Mouse (Mus musculus): ENCODE measurements around the gene Pde1c. TPM values are rescaled to one million over a fixed set of nuclear protein-coding genes. Genes with fewer than 3 reads are reported as not detected.

The Pde1c gene
- polyA plus RNA-seq, 3 experiments from 2014 or later = 0.11 to 0.36 TPM; not detected in 1

- ATAC-seq = no peak
These were observed 502.1 kb downstream of the Pde1c start for GRCm38 (mm10) chr6:56066632-56067282.

GRCm38 (mm10) chr6:56063736-56064135 is 505.2 kb downstream of the Pde1c start:
- no peak for ATAC-seq

DNA sequence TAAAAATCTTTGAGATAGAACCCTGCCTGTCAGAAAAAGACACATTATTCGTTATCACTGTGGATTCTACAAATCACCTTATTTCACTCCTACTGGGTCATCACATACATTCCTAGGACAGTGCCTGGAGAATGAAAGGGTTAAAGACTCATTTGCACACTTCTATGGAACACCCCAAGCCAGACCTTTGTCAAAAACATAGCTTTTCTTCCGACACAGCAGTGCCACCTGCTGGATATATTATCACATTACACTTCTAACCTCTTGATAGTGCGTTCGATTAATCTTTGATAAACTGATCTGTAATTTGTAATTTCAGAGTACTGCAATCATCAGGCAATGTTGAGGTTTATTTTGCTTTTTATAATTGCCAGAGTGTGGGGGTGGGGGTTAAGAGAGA is 519.8 kb downstream of the Pde1c start:
- no peak for ATAC-seq

DNA sequence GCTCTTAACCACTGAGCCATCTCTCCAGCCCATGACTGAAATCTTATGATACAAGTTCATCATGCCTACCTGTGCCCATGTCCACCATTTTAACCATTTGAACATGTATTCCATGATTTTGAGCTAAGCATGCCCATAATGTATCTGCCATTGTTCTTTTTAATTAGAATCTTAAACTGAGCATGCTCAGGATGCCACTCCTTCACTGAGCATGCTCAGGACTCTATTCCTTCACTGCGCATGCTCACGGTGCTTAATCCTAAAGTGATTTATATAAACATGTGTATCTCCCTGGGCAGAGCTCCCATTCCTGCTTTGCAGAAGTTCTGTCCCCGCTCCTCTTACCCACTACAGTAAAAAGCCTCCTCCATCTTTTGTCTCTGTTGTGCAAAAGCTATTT is 520.3 kb downstream of the Pde1c start:
- no peak for ATAC-seq

- no peak for ATAC-seq
These were observed 524.2 kb downstream of the Pde1c start for GRCm38 (mm10) chr6:56044716-56045115.

DNA sequence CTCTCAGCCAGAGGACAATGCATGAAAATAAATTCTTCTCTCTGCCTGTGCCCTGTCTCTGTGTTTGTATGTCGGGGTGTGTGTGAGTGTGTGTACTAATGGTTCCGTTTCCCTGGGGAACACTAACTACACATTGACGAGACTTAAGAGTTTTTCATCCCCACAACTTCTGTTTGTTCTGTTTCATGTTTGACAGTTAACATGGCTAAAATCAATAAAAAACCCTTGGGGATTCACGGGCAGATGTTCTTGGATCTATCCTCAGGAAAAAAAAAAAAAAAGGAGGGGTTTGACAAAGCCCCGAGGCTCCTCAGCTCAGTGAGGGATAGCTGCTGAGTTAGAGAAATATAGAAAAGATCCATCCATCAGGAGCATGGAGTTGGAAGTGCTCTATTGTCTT is 524.6 kb downstream of the Pde1c start:
- ATAC-seq = no peak

GRCm38 (mm10) chr6:56039476-56040055 is 529.3 kb downstream of the Pde1c start:
- ATAC-seq = no peak

GRCm38 (mm10) chr6:56035054-56035453 is 533.8 kb downstream of the Pde1c start:
- ATAC-seq = no peak

DNA sequence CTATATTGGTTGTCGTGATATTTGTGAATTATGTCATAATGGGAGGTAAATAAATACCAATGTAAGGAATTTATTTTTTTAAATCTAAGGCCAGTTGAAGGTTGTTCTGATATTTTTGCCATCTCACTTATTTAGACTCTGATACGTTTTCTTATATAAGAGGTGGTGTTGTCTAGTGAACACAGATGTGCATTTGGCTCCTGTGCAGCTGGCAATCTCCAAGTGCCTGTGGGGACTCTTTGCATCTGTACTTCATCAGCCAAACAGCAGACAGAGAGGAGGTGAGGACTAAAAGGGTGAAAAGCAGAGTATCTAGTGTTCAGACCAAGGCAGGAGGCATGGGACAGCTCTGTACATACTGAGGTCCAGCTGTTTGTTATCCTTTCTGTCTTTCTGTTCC is 536.7 kb downstream of the Pde1c start:
- no peak for ATAC-seq

- no peak for ATAC-seq
These were observed 538.9 kb downstream of the Pde1c start for GRCm38 (mm10) chr6:56029986-56030385.

- ATAC-seq = no peak
These were observed 540.9 kb downstream of the Pde1c start for GRCm38 (mm10) chr6:56027966-56028365.

- ATAC-seq = no peak
These were observed 541.6 kb downstream of the Pde1c start for GRCm38 (mm10) chr6:56027318-56027717.

DNA sequence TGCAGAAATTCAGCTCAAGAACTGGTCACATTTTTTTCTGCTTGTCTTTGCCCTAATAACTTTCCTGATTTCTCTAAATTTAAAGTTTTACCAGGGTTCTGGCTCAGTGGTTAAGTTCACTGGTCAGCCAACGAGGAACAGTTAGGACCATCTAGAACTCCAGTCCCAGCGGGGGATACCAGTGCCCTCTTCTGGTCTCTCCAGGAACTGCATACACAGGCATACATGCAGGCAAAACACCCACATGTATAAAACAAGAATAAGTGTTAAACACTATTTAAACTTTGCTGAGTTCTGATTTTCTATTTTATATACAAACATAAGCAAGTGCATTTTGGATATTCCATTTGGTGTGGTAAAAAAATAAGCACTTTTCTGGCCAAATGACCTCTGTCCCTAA is 543.4 kb downstream of the Pde1c start:
- no peak for ATAC-seq

Other genes starting within 250 kb of the Pde1c start
- 100 to 1,000 TPM in 2 of 3 experiments, 10 to 100 TPM in 1; 96.8 to 211 (median 126) TPM for gene Lsm5, start 135.6 kb upstream of the Pde1c start, polyA plus RNA-seq (2017; shearing (Covaris generic))
- gene Avl9, start 145.8 kb upstream of the Pde1c start, polyA plus RNA-seq (2017; shearing (Covaris generic)) = 10 to 100 TPM; 10.5 to 13.6 (median 10.8) TPM
- 10 to 100 TPM; 15.7 to 24.7 (median 22.9) TPM for gene Kbtbd2, start 228.7 kb upstream of the Pde1c start, polyA plus RNA-seq (2017; shearing (Covaris generic))

Data from inflammation-experienced regulatory T-cells, adult 6 months (primary cell).